Mouse (Mus musculus): ENCODE results near the gene Xxylt1.

Xxylt1 gene

GRCm38 (mm10) chr16:30918866-30919265 lies 162.4 kb downstream of the Xxylt1 start:
- no peak for DNase-seq (ENCODE audit: low spot score in 2 of 2)

GRCm38 (mm10) chr16:30916931-30917330 lies 164.3 kb downstream of the Xxylt1 start:
- DNase-seq (ENCODE audit: low spot score in 2 of 2): no peak

- no peak for DNase-seq (ENCODE audit: low spot score in 2 of 2)
Measured at GRCm38 (mm10) chr16:30915611-30916220, 165.5 kb downstream of the Xxylt1 start.

Measured in frontal cortex, postnatal 10 days (tissue).